Mouse (Mus musculus): ENCODE data around the gene Chgb. TPM values are rescaled to one million over a fixed set of nuclear protein-coding genes. Genes with fewer than 3 reads are reported as not detected.

The Chgb gene
- total RNA-seq, 2 experiments from 2014 or later: 293 to 355 TPM

- DNase-seq (ENCODE audit: extremely low spot score in 1 of 2, low spot score in 1 of 2): no peak
Measured at GRCm38 (mm10) chr2:132841071-132841470, 60.0 kb downstream of the Chgb start.

Other genes with a start within 250 kb of the Chgb start
- gene Gpcpd1, start 193.5 kb upstream of the Chgb start, total RNA-seq (2021): 10 to 100 TPM; 69.6 to 87.4 TPM
- 10 to 100 TPM; 10.8 to 10.9 TPM for gene Shld1, start 94.3 kb upstream of the Chgb start, total RNA-seq (2021)
- gene Trmt6, start 34.8 kb downstream of the Chgb start, total RNA-seq (2021): 10 to 100 TPM; 25.9 to 34.3 TPM
- 1 to 10 TPM; 3.4 to 4.0 TPM for gene Mcm8, start 34.9 kb downstream of the Chgb start, total RNA-seq (2021)
- 10 to 100 TPM; 42.1 to 42.9 TPM for gene Crls1, start 65.4 kb downstream of the Chgb start, total RNA-seq (2021)
- under 1 TPM; 0.56 to 0.98 TPM for gene Lrrn4, start 99.6 kb downstream of the Chgb start, total RNA-seq (2021)
- under 1 TPM; 0.22 to 0.49 TPM for gene Fermt1, start 164.6 kb downstream of the Chgb start, total RNA-seq (2021)

Measured in layer of hippocampus, postnatal 25 days (tissue).